19 mouse cellular contexts compared by ENCODE assay signal in genomic region chr17:8785908-8786307, GRCm38 (mm10).
DNase-seq lines count a peak whose midpoint lies in the region; ATAC-seq lines count a peak whose summit lies in the region.
"Had no signal": no experiment of that assay in that cellular context is flagged by ENCODE, and none has a peak within 500 bp of the region (broad histone marks: within the 10 kb centered on the region; RNA-seq: fewer than 3 reads in every experiment).

No protein-coding gene starts in this region.

- peaks cover 5% of the 10 kb centered on the region; the same call in 1 of the 2 replicates for H3K4me1 ChIP-seq in hindbrain, embryonic 12.5 days
- H3K4me1 ChIP-seq: embryonic facial prominence, embryonic 12.5 days; forebrain, embryonic 15.5 days; heart, embryonic 15.5 days had no signal

- no peak overlapping the region for H3K4me2 ChIP-seq in hindbrain, embryonic 12.5 days (replicated peaks)
- H3K4me2 ChIP-seq: embryonic facial prominence, embryonic 12.5 days; forebrain, embryonic 15.5 days; heart, embryonic 11.5 days; heart, embryonic 15.5 days; hindbrain, embryonic 14.5 days had no signal

- no peak overlapping the region for H3K9ac ChIP-seq in hindbrain, embryonic 12.5 days
- H3K9ac ChIP-seq: embryonic facial prominence, embryonic 12.5 days; forebrain, embryonic 15.5 days; heart, embryonic 15.5 days; hindbrain, embryonic 14.5 days had no signal

- no peak for ATAC-seq in hindbrain, embryonic 12.5 days (ENCODE audit: low FRiP score)
- ATAC-seq: forebrain, embryonic 15.5 days had no signal

- peak; percentile 53 for DNase-seq in layer of hippocampus, adult 9-11 months
- no peak for DNase-seq in layer of hippocampus, postnatal 14 days (ENCODE audit: low spot score in 2 of 2)
- DNase-seq in right cerebral cortex, adult 2 months (ENCODE audit: low spot score in 2 of 2): peak; percentile 56 to 75
- DNase-seq in right cerebral cortex, postnatal 10 days (ENCODE audit: low spot score in 2 of 2): no peak
- DNase-seq in right cerebral cortex, postnatal 36 days (ENCODE audit: low spot score in 2 of 2): peak; percentile 63 to 77
- DNase-seq: adrenal gland, adult 2 months; adrenal gland, postnatal 25 days; cerebellum, adult 11 months; cerebellum, adult 9-10 months; cerebellum, postnatal 25 days; gastrocnemius, postnatal 36 days; heart, adult 18-20 months; heart, postnatal 14 days had no signal

- H3K36me3 ChIP-seq in hindbrain, embryonic 12.5 days: no peaks in the 10 kb centered on the region
- H3K36me3 ChIP-seq: embryonic facial prominence, embryonic 12.5 days; forebrain, embryonic 15.5 days; heart, embryonic 15.5 days had no signal

- H3K27me3 ChIP-seq in hindbrain, embryonic 12.5 days: no peaks in the 10 kb centered on the region
- H3K27me3 ChIP-seq: embryonic facial prominence, embryonic 12.5 days; forebrain, embryonic 15.5 days; heart, embryonic 15.5 days had no signal

- H3K9me3 ChIP-seq in hindbrain, embryonic 12.5 days (replicated peaks): no peaks in the 10 kb centered on the region
- H3K9me3 ChIP-seq: embryonic facial prominence, embryonic 12.5 days; forebrain, embryonic 15.5 days; heart, embryonic 15.5 days had no signal

- no peak overlapping the region for H3K27ac ChIP-seq in hindbrain, embryonic 12.5 days
- H3K27ac ChIP-seq: embryonic facial prominence, embryonic 12.5 days; forebrain, embryonic 15.5 days; heart, embryonic 15.5 days; hindbrain, embryonic 14.5 days had no signal

- 62% methylated on average over 6 of the region's 6 CpGs for WGBS in hindbrain, embryonic 12.5 days

- H3K4me3 ChIP-seq in hindbrain, embryonic 12.5 days: no peak overlapping the region
- H3K4me3 ChIP-seq: embryonic facial prominence, embryonic 12.5 days; forebrain, embryonic 15.5 days; heart, embryonic 15.5 days had no signal

Comparison
In these comparisons a context has a peak if more than half of its experiments do, and no peak if none do; other contexts are left out.
1. DNase-seq: peak in layer of hippocampus, adult 9-11 months (single experiment), right cerebral cortex, adult 2 months (2 of 2) and right cerebral cortex, postnatal 36 days (2 of 2); none in layer of hippocampus, postnatal 14 days (0 of 2) and right cerebral cortex, postnatal 10 days (0 of 2).